Mouse (Mus musculus): Measurements from ENCODE around the gene Dnajb8. TPM values are rescaled to one million over a fixed set of nuclear protein-coding genes. Genes with fewer than 3 reads are reported as not detected.

The Dnajb8 gene
- total RNA-seq, 2 experiments from 2014 or later: not detected

- DNase-seq: peak; percentile 85 to 87
- intact Hi-C loops (cut with DNase I): no loop called here
Observed at GRCm38 (mm10) chr6:88198070-88198940, 23.8 kb upstream of the Dnajb8 start.

GRCm38 (mm10) chr6:88199001-88199717 is 22.9 kb upstream of the Dnajb8 start:
- DNase-seq: peak; percentile 44 to 49
- intact Hi-C loops (cut with DNase I): no loop called here

- DNase-seq: no peak
- intact Hi-C loops (cut with DNase I): no loop called here
Observed at GRCm38 (mm10) chr6:88199718-88200692, 22.1 kb upstream of the Dnajb8 start.

GRCm38 (mm10) chr6:88200693-88201609 is 21.1 kb upstream of the Dnajb8 start:
- intact Hi-C loops (cut with DNase I): no loop called here
- DNase-seq: no peak

- peak in 1 of 2 experiments; percentile 18 for DNase-seq
- intact Hi-C loops (cut with DNase I): no loop called here
Observed at GRCm38 (mm10) chr6:88201926-88202700, 20.0 kb upstream of the Dnajb8 start.

GRCm38 (mm10) chr6:88202921-88203690 is 19.0 kb upstream of the Dnajb8 start:
- DNase-seq: peak; percentile 68 to 70
- intact Hi-C loops (cut with DNase I): no loop called here

DNA sequence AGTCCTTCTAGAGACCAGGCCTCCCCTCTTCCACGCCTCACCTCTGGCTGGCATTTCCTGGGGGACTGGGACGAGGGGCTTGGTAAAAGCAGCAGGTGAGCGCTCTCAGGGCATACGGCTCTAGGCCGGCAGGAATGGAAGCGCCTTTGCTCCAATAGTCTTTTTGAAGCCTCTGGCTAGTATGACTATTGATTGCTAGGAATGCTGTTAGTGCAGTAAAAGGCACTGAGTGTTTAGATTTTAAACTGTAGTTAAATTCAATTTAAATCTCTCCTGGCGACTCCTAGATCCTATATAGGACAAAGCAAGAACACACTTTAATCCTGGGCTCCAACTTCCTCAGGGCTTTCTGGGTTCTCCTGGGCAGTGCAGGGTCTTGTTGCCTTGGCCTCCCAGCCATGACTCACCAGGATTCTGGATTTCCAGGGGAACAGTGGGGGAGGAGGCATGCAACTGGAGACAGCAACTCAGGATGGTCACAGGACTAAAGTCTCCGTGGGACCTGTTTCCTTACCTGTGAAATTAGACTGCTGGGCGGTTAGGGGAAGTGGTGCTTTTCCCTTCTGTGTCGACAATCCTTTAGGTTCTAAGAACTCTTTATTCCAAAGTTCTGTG is 18.2 kb upstream of the Dnajb8 start:
- intact Hi-C loops (cut with DNase I): no loop called here
- DNase-seq: peak in 1 of 2 experiments; percentile 15

GRCm38 (mm10) chr6:88204531-88205385 is 17.3 kb upstream of the Dnajb8 start:
- peak; percentile 45 to 55 for DNase-seq
- intact Hi-C loops (cut with DNase I): no loop called here

- DNase-seq: peak in 1 of 2 experiments; percentile 20
- intact Hi-C loops (cut with DNase I): no loop called here
Observed at GRCm38 (mm10) chr6:88205386-88205700, 16.7 kb upstream of the Dnajb8 start.

GRCm38 (mm10) chr6:88205937-88206336 is 16.1 kb upstream of the Dnajb8 start:
- intact Hi-C loops (cut with DNase I): no loop called here
- DNase-seq: peak; percentile 40 to 43

- DNase-seq: no peak
- intact Hi-C loops (cut with DNase I): no loop called here
Observed at GRCm38 (mm10) chr6:88206566-88206965, 15.5 kb upstream of the Dnajb8 start.

DNA sequence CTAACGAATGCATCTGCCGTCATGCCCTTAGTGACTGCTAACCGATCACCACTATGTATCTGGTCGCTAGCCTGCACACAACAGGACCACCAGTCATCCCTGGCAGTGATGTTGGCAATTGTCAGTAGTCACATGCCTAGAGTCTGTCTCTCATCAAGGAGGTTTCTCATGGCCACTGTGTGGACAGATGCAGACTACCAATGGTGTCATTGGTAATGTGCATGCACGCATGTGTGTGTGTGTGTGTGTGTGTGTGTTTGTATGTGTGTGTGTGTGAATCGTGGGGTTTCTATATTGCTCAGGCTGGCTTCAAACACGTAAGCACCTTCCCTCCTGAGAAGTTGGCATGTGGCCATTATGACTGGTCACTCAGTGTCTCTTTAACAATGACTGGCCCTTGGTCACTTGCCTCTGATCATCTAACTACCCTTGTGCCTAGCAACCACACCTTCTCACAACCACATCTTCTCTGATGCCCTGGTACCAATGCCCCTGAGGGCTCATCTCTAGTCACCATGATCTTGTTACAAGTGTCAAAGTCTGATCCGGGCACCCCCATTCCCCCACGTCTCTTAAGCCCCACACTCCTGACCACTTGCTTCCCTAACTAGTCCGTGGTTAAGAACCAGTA is 14.6 kb upstream of the Dnajb8 start:
- no peak for DNase-seq
- intact Hi-C loops (cut with DNase I): no loop called here

DNA sequence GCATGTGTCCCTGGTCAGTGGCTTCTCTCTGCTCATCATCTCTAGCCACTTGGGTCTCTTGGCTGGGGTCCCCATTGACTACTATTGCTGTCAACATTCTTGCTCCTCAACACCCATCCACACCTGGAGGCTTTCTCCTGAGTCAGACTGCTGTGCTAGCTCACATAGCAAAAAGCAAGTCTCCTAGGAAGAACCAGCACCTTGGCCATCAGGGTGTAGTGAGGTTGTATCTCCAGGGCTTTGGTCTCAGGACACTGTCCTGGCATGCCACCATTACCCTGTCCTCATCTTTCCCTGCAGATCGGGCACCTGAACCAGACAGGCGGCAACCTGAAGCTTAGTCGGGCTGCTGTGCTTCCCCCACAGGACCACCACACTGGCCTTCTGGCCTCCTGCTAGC is 13.7 kb upstream of the Dnajb8 start:
- intact Hi-C loops (cut with DNase I): no loop called here
- DNase-seq: no peak

DNA sequence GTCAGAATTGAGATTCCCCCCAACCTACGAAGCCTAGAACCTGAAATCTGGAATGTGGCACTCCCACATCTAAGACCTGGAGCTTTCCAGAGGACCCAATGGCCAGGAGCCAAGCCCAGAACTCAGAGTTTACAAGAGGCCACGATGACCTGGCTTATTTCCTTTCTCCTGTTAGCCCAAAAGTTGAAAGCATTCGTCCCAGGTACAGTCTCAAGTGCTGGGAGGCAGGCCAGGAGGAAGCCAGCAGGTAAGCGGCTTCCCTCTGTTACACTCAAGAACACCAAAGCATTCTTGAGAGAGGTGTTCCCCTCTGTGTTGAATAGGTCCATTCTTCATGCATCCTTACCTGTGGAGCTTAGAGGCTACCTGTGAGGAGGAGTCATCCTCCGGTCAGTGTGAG is 12.6 kb upstream of the Dnajb8 start:
- no peak for DNase-seq
- intact Hi-C loops (cut with DNase I): no loop called here

- intact Hi-C loops (cut with DNase I): no loop called here
Observed at GRCm38 (mm10) chr6:88210182-88210581, 11.9 kb upstream of the Dnajb8 start.

GRCm38 (mm10) chr6:88215797-88216196 is 6.3 kb upstream of the Dnajb8 start:
- no peak for DNase-seq
- intact Hi-C loops (cut with DNase I): no loop called here

More at GRCm38 (mm10) chr6:88210182-88210581, 11.9 kb upstream of the Dnajb8 start:
- DNase-seq: no peak

Measured in heart, postnatal 10 days (tissue).